Mouse (Mus musculus): ENCODE results near the gene Tmem131l.

GRCm38 (mm10) chr3:83976161-83976560, 63.8 kb downstream of the Tmem131l start:
- TF ChIP-seq CTCF (IDR thresholded peaks at IDR 0.05; ENCODE audit: extremely low read depth, insufficient read depth, low read length) (no peak), POLR2A (IDR thresholded peaks at IDR 0.05; ENCODE audit: extremely low read depth, insufficient read depth, low read length) (no peak)
